ENCODE assay signal across 9 mouse cellular contexts in the genomic region with DNA sequence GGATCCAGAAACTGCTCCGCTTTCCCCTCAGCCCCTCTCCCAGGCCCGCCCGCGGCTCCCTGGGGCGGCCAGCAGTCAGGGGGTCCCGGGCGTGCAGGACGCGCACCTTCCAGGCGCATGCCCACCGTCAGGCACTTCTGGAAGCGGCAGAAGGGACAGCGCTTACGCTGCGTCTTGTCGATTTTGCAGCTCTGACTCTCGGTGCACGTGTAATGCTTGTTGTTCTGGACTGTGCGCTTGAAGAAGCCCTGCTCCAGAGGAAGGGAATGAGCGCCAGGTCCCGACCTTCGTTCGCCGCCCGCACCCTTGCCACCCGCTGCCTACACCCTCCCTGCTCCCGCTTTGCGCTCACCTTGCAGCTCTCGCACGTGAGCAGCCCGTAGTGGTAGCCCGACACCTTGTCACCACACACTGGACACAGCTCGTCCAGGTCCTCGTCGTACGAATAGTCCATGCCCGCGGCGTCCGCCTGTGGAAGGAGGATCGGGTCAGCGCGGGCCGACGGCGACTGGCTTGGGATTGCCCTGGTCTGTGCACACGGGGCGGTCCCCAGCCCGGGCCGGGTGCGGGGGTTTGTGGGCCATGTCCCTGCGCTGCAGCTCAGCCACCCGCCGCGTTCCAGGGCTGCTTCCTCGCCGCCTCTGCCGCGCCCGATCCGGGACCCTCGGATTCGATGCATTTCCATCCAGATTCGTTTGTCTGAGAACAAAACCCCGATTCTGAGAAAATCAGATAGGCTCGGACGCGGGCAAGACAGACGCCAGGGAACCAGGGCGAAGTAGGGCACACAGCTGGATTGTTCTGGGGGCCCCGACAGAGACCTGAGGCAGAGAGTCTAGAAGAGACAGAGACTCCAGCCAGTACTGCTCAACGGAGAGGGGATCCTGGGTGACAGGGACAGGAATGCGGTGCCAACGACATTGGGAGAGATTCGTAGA. TPM values are rescaled to one million over a fixed set of nuclear protein-coding genes. Genes with fewer than 3 reads are reported as not detected.
DNase-seq lines count a peak whose midpoint lies in the region; ATAC-seq and TF ChIP-seq lines count a peak whose summit lies in the region.
"Had no signal": no experiment of that assay in that cellular context is flagged by ENCODE, and none has a peak within 500 bp of the region (broad histone marks: within the 10 kb centered on the region; RNA-seq: fewer than 3 reads in every experiment).

No protein-coding gene starts in this region.

- WGBS in intestine, postnatal 0 days, result 1% methylated on average over 75 of the region's 75 CpGs

- peak overlapping the region; percentile 37 for H3K4me3 ChIP-seq in intestine, postnatal 0 days (ENCODE audit: low read depth, low read length)

- no peak for TF ChIP-seq CTCF in intestine, postnatal 0 days (IDR thresholded peaks at IDR 0.05; ENCODE audit: low read depth)

- peak; percentile 56 for DNase-seq in adrenal gland, adult 2 months
- DNase-seq in adrenal gland, postnatal 4 days (ENCODE audit: low spot score in 2 of 2), result no peak
- DNase-seq in urinary bladder, postnatal 25 days (ENCODE audit: low spot score), result peak; percentile 19
- no peak for DNase-seq in urinary bladder, adult 2 months (ENCODE audit: low spot score)
- DNase-seq in lung, postnatal 4 days, result peak; percentile 31 to 35
- DNase-seq in thymus, postnatal 4 days, result no peak
- DNase-seq in ovary, postnatal 36 days (ENCODE audit: low spot score), result no peak

- H3K4me1 ChIP-seq in intestine, postnatal 0 days (replicated peaks; ENCODE audit: control insufficient read depth, insufficient read depth, low read length), result no peaks in the 10 kb centered on the region

- no peak overlapping the region for H3K27ac ChIP-seq in intestine, postnatal 0 days (ENCODE audit: low read depth, low read length)

- peaks cover 90% of the 10 kb centered on the region for H3K27me3 ChIP-seq in intestine, postnatal 0 days (replicated peaks; ENCODE audit: control insufficient read depth, insufficient read depth, low read length)

- no peaks in the 10 kb centered on the region for H3K36me3 ChIP-seq in intestine, postnatal 0 days (ENCODE audit: control insufficient read depth, insufficient read depth)

- ATAC-seq in intestine, postnatal 0 days, result no peak

- H3K9ac ChIP-seq in intestine, postnatal 0 days (ENCODE audit: low read depth, low read length), result no peak overlapping the region

- H3K9me3 ChIP-seq in intestine, postnatal 0 days (ENCODE audit: control insufficient read depth), result no peaks in the 10 kb centered on the region

- H3K4me2 ChIP-seq in intestine, postnatal 0 days (replicated peaks; ENCODE audit: low read depth), result peak overlapping the region; percentile 57

RNA-seq across cellular contexts. Expression of gene Nr5a1, which starts 3.8 kb away (rescaled TPM):
- 100 to 1,000 TPM; 302 to 765 TPM for total RNA-seq in adrenal gland, adult 2 months (2021)
- polyA plus RNA-seq in adrenal gland, adult 2 months (2012; rRNA removed), result 836 and 1,436 TPM in 2 replicates
- 100 to 1,000 TPM; 432 to 438 TPM for total RNA-seq in adrenal gland, postnatal 4 days (2021)
- not detected in 2 replicates for polyA plus RNA-seq in urinary bladder, adult 2 months (2012; rRNA removed)
- polyA plus RNA-seq in intestine, postnatal 0 days (2015; fragmentation: Nextera tagmentation; extraction: Ambion mirVana), result 0.04 and 0.13 TPM in 2 replicates
- total RNA-seq: left cerebral cortex, postnatal 25 days had no signal

Comparison
In these comparisons a context has a peak if more than half of its experiments do, and no peak if none do; other contexts are left out.
1. DNase-seq: peak in adrenal gland, adult 2 months (single experiment), urinary bladder, postnatal 25 days (single experiment) and lung, postnatal 4 days (2 of 2); none in adrenal gland, postnatal 4 days (0 of 2), urinary bladder, adult 2 months (single experiment), thymus, postnatal 4 days (single experiment) and ovary, postnatal 36 days (single experiment).
2. RNA of gene Nr5a1, which starts 3.8 kb away (polyA plus RNA-seq): 836 to 1,436 TPM in adrenal gland, adult 2 months; 0.04 to 0.13 TPM in intestine, postnatal 0 days and not detected in urinary bladder, adult 2 months; every median in the first group is over 100 times any median in the second.